Mouse (Mus musculus) layer of hippocampus, adult 2 months (tissue): ENCODE measurements at regions not wholly inside any gene's neighbourhood (a gene's known extent, or its start where the extent isn't known, plus 50 kb on each side); places are given as distances from the start of the nearest gene placed in this dataset.

Experiments
- DNase-seq, 2 experiments: peaks; one replicate each; pipeline ENCODE4 v3.0.0; 2022; ENCODE audit warnings: low spot score in 2 of 2
- H3K27ac ChIP-seq: fragments of 200-600 bp; 2 replicates; pipeline ENCODE4 v1.8.1; 2022
- H3K4me3 ChIP-seq: fragments of 200-600 bp; 2 replicates; pipeline ENCODE4 v1.8.1; 2022; ENCODE audit warnings: mild to moderate bottlenecking
- CTCF ChIP-seq: fragments of 200-600 bp; conservative IDR thresholded peaks from 2 replicates; pipeline ENCODE4 v1.8.1; 2022; ENCODE audit warnings: antibody characterized with exemption, mild to moderate bottlenecking, moderate library complexity

DNA sequence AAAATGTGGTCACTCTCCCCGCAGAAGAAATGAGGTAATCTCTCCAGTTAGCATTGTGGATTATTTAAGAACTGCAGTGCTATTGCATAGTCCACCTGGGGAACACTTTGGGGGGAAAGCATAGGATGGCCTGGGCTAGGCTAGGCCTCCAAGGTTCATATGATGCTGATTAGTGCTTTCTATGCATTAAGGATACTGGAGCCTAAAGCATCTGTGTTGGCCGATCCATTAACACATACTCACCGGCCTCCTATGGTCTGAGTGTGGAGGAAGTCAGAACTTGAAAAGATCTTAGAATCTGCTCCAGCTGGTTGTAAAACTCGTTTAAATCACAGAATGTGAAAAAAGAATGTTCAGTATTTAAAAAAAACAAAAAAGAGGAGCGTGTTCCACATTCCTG, 196.1 kb upstream of the Rasgrp1 start:
- TF ChIP-seq CTCF = no peak
- no peak for DNase-seq
- Histone ChIP-seq H3K27ac (no peak overlapping the region), H3K4me3 (no peak overlapping the region)

DNA sequence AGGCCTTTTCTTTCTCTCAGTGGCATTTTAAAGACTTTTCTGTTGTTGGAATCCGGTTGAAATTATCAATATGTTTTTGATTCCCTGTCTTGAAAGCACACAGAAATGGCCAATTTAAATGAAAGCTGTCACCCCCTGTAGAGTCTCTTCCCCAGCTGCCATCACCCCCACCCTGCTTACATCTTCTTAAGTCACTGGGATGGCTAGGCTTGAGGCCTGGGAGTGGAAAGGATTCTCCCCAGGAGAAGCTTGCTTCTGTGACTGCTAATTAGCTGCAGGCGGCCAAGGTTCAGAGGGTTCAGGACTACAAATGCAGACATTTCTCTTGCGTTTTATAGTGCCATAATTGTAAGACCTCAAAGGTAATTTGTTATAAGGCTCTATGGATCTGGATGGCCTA, 196.5 kb upstream of the Rasgrp1 start:
- H3K4me3 ChIP-seq = no peak overlapping the region
- no peak for DNase-seq
- H3K27ac ChIP-seq = no peak overlapping the region
- TF ChIP-seq CTCF = no peak

DNA sequence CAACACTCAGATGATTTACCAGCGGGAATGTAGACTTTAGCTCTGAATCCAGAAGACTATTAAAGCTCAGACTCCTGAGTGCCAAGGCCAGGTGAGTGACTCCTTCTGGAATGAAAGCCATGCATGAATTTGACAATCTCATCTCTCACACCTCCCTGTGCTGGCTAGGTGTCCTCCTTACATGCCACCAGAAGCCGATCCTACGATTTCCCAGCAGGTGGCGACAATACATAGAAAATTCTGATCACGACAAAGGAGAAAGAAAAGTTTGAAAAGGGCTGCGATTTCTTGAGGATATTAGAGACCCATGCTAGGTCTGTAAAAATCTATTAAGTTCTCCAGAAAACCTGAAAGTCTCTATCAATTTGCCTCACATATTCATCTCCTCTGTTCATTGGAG, 198.7 kb upstream of the Rasgrp1 start:
- peak; percentile 91 for TF ChIP-seq CTCF
- DNase-seq = peak; percentile 71 to 79
- H3K4me3 ChIP-seq = no peak overlapping the region
- no peak overlapping the region for H3K27ac ChIP-seq

DNA sequence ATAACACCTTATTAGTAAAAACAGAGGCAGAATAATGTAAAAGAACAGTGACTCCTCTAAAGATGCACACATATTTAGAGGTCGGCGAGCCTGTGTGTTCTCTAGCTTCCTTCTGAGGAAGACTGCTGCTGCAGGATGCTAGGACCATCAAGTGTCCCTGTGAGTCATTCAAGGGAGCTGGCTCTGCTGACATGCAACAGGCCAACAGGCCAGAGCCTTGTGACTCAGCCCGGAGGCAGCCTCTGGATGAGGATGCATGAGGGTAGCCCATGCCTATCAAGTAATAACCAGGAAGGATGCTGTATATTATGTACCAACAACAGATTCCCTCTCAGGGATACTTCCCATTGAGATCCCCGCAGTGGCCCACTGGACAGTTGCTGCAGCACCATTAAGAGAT, 199.5 kb upstream of the Rasgrp1 start:
- H3K27ac ChIP-seq = no peak overlapping the region
- no peak for DNase-seq
- H3K4me3 ChIP-seq = no peak overlapping the region
- no peak for TF ChIP-seq CTCF

DNA sequence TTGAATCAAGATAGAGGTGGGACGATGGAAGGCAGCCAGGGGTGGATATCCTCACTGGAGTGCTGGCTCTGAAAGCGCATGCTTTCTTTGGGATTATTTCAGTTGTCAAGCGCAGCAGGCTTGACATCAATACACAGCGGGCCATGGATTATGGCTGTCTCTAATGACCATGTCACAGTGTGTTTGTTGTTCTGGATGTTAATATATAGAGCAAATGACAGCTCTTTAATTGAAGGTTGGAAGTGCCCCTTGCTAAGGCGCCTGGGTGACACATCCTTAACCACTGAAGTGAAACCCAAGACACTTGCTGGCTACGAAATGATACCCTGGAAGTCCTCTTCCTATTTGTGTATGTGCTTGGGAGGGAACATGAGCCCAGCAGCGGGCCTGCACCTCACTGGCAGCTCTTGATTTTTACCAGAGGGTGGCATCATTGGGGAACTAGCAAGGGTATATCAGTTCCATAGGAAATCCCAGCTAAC, 200.5 kb upstream of the Rasgrp1 start:
- H3K27ac ChIP-seq = no peak overlapping the region
- H3K4me3 ChIP-seq = no peak overlapping the region
- peak; percentile 50 for TF ChIP-seq CTCF
- DNase-seq = no peak

DNA sequence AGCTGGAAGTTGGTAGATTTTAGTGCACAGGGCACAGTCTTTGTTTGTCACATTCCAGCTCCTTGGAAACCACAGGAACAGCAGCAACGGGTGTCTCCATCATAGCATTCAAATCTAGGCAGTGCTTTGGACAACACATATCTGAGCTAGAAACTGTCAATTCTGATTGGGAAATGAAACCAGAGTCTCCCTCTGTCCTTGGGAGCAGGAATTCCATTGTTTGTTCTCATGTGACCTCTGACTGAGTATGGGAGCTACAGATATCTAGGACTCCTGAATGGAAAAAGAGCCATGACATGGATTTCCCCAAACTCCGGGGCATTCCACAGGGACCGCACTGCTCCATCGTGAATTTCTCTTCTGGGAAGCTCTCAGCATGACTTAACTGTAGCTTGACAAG, 205.5 kb upstream of the Rasgrp1 start:
- TF ChIP-seq CTCF = no peak
- H3K4me3 ChIP-seq = no peak overlapping the region
- no peak for DNase-seq
- no peak overlapping the region for H3K27ac ChIP-seq

DNA sequence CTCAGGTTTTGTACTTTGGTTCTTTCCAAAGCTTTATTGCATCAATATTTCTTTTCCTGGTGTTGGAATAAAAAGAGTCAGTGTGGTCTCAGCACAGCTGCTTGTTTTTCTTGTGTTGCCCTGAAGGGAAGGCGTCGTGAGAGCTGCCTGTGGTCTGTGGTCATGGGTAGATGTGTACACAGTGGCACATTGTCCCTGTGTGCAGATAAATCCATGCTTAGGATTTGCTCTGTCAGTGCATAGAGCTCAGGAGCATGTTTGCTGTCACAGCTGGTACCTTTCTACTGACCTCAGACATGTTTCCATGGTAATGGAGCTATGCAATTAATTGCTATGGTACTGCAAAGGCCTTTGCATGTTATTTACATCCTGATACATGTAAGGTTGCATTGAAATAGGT, 213.5 kb upstream of the Rasgrp1 start:
- no peak for TF ChIP-seq CTCF
- Histone ChIP-seq H3K27ac (no peak overlapping the region), H3K4me3 (no peak overlapping the region)
- no peak for DNase-seq

DNA sequence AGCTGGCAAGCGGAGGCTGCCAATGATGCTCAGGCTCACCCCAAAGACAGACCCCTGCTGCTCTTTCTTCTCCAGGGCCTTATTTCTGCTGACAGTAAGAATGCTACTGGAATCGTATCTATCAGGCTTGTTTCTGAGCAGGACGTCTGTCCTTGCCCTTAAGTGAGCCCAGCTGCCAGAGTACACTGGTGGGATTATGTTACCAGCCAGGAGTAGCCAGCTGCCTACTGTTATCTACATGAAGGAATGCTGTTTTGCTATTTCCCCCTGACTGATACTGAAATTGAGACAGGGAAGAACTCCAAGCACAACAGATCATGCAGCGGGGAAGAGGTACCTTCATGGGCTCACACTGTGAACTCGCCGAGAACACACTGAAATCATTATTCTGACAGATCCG, 228.2 kb upstream of the Rasgrp1 start:
- no peak for TF ChIP-seq CTCF
- Histone ChIP-seq H3K4me3 (no peak overlapping the region), H3K27ac (no peak overlapping the region)
- no peak for DNase-seq

DNA sequence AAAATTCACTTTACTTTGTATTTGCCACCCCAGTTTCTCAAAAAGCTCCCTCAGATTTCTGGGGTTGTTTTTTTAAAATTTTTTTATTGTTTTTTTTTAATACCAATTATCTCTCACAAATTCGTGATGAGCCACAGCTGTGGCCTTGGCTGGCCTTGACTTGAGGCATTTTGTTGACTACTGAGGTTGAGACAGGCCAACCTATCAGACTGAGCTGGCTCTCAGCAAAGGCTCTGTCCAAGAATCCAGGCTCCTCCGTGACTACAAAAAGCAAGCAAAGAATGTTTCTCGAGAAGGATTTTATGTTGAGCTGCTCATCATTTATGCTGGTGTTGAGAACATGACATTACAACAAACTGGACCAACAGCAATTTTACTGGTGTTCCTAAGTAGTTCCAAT, 244.6 kb upstream of the Rasgrp1 start:
- Histone ChIP-seq H3K4me3 (no peak overlapping the region), H3K27ac (no peak overlapping the region)
- TF ChIP-seq CTCF = no peak
- DNase-seq = no peak

DNA sequence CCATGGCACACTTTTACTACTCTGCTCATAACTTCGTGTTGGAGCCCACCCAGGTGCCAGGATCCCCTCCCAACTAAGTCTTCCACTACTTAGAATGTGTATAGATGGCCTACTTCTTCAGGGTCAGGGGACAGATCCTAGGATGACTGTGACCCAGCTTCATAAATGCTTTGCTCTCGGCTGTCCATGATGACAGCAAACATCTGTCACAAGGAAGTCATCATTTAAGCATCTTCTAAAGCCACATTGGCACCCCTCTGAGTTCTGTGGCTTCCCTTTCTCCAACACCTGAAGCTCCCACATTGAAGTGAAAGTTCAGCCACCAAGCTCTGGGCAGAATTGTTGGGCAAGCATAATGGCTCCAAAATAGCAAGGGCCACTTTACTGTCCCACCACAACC, 252.2 kb upstream of the Rasgrp1 start:
- no peak for TF ChIP-seq CTCF
- DNase-seq = no peak
- Histone ChIP-seq H3K4me3 (no peak overlapping the region), H3K27ac (no peak overlapping the region)

DNA sequence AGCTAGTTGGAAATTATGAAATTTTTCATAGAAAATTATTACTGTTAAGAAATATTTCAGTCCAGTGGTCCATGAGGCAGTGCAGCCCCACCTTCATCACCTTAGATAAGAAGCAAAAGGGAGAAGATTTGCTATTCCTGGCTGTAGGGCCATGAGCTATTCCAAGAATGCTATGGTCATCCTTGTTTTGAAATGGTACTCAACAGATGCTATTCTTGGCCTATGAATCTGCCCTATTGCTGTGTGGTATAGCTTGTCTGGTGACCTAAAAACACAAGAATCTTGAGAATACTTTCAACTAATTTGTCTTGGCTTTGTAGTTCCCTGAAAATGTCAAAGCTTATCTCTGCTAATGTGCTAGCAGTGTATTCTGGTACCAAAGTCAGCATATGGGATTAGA, 254.8 kb upstream of the Rasgrp1 start:
- Histone ChIP-seq H3K27ac (no peak overlapping the region), H3K4me3 (no peak overlapping the region)
- no peak for TF ChIP-seq CTCF
- no peak for DNase-seq

DNA sequence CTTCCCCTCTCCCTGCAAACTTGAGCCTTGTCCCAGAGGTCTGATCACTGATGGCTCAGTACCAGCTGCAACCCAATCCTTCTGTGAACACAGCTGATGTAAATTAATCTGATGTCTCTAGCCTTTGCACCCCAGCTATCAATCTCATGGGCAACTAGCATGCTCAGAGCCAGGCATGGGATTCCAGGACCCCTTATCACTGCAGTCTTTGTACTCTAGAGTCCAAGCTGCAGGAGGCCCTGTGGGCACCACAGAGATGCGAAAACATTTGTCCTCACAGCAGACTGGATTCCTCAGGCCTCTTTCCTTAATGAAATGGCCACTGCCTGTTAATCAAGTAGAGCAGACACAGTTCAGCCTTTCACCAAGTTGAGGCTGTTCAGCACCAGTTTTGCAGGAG, 272.0 kb upstream of the Rasgrp1 start:
- no peak for TF ChIP-seq CTCF
- H3K27ac ChIP-seq = no peak overlapping the region
- no peak for DNase-seq
- H3K4me3 ChIP-seq = no peak overlapping the region

DNA sequence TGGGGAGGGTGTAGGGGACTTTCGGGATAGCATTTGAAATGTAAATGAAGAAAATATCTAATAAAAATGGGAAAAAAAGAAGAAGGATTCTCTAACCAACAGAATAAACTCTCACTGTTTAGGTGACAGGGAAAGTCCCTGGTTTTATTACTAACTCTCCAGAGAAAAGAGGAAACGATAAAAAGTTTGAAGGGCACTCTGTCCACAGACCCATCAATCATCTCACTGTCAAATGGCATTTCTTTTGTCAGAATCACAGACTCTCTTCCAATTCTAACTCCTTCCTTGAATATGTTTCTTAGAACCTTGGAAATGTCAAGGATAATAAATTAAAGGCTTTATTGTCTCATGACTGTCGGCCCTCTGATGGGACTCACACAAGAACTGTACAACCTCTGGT, 275.3 kb upstream of the Rasgrp1 start:
- no peak for DNase-seq
- TF ChIP-seq CTCF = no peak
- no peak overlapping the region for H3K4me3 ChIP-seq
- H3K27ac ChIP-seq = no peak overlapping the region

DNA sequence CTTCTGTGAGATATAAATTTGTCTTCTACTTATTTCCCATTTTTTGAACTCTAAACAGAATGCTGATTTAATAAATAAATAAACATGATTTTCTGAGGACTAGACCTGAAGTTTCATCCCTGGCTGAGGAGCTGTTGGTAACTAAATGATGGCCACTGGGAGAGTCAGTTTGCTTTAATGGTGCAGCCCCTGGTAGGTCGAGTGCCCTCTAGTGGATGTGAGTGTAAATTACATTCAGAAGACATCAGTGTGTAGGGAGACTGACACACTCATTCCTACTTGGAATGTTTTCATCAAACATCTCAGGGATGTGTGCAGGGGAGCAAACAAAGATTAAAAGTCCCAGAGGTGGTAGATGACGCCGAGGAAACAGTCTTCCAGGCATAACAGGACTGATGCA, 281.2 kb upstream of the Rasgrp1 start:
- no peak overlapping the region for H3K4me3 ChIP-seq
- H3K27ac ChIP-seq = no peak overlapping the region
- peak; percentile 84 for TF ChIP-seq CTCF
- peak; percentile 4 to 24 for DNase-seq

DNA sequence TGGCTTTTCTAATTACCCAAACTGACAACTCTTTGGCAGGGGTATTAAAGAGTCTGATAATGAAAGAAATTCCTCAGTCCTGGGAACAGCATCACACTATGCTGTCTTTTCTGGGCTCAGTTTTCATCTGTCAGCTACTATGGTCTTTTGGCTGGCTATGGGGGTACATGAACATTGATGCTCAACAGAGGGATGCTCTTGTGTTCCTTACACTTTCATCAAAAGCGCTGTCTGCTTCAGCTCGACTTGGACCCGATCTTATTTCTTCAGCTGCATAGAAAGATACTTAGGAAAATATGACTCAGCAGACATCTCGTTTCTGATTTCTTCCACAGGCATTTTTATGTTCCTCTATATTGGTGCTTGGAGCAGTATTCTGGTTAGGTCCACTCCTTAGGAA, 292.1 kb upstream of the Rasgrp1 start:
- Histone ChIP-seq H3K4me3 (no peak overlapping the region), H3K27ac (no peak overlapping the region)
- DNase-seq = no peak
- TF ChIP-seq CTCF = no peak
